Mouse (Mus musculus) liver, embryonic 12.5 days (tissue): ENCODE results near the gene Numa1. TPM values are rescaled to one million over a fixed set of nuclear protein-coding genes. Genes with fewer than 3 reads are reported as not detected.

Experiments used
- ATAC-seq: fragments of 200-750 bp; cut with Nextera tagmentation; 2 replicates; pipeline ENCODE4 v1.8.0; 2017; ENCODE audit warnings: moderate number of reproducible peaks, mild to moderate bottlenecking, moderate library complexity
- H3K27ac ChIP-seq: fragments of 300-500 bp; sonication (generic); 2 replicates; pipeline ENCODE4 v1.5.1; 2016; ENCODE audit warnings: mild to moderate bottlenecking
- H3K27me3 ChIP-seq: fragments of 300-500 bp; sonication (generic); replicated peaks from 2 replicates; pipeline ENCODE4 v1.6.1; 2016; ENCODE audit warnings: mild to moderate bottlenecking, moderate library complexity
- H3K36me3 ChIP-seq: fragments of 300-500 bp; sonication (generic); 2 replicates; pipeline ENCODE4 v1.6.1; 2016; ENCODE audit warnings: mild to moderate bottlenecking, moderate library complexity
- H3K4me1 ChIP-seq: fragments of 300-500 bp; sonication (generic); 2 replicates; pipeline ENCODE4 v1.6.1; 2016
- H3K4me2 ChIP-seq: fragments of 300-500 bp; sonication (generic); 2 replicates; pipeline ENCODE4 v1.6.1; 2016; ENCODE audit warnings: mild to moderate bottlenecking, moderate library complexity
- H3K4me3 ChIP-seq: fragments of 300-500 bp; sonication (generic); 2 replicates; pipeline ENCODE4 v1.5.1; 2016; ENCODE audit warnings: mild to moderate bottlenecking, moderate library complexity
- H3K9ac ChIP-seq: fragments of 300-500 bp; sonication (generic); 2 replicates; pipeline ENCODE4 v1.6.1; 2016; ENCODE audit warnings: mild to moderate bottlenecking, moderate library complexity
- H3K9me3 ChIP-seq: fragments of 300-500 bp; sonication (generic); replicated peaks from 2 replicates; pipeline ENCODE4 v1.6.1; 2016; ENCODE audit warnings: mild to moderate bottlenecking, moderate library complexity
- WGBS: fragments of 180-500 bp; shearing (Covaris S2); methylation state at CpG from one replicate; pipeline ENCODE4 v1.1.7; 2016; ENCODE audit not compliant: insufficient replicate concordance; 5-methylcytosine and 5-hydroxymethylcytosine counted together
- polyA plus RNA-seq: library from polyadenylated mRNA; unstranded; fragments of >200 nt; fragmentation: Nextera tagmentation; extraction: Ambion mirVana; gene quantifications from 2 replicates; pipeline ENCODE4 v1.2.1, GENCODE M21; 2016

Gene Numa1
- polyA plus RNA-seq, 1 experiment from 2014 or later = 48.7 TPM

GRCm38 (mm10) chr7:101998194-101998927 lies 64.5 kb downstream of the Numa1 start:
- Histone ChIP-seq H3K9me3 (no peaks in the 10 kb centered on the region), H3K27ac (peak overlapping the region; percentile 5; the same call in 1 of the 2 replicates), H3K4me1 (peaks cover 10% of the 10 kb centered on the region), H3K27me3 (no peaks in the 10 kb centered on the region), H3K36me3 (peaks cover 100% of the 10 kb centered on the region), H3K4me3 (no peak overlapping the region), H3K4me2 (no peak overlapping the region), H3K9ac (no peak overlapping the region)
- WGBS = 72% methylated on average over 14 of the region's 14 CpGs
- peak; percentile 52 for ATAC-seq

GRCm38 (mm10) chr7:101999461-102000151 lies 65.7 kb downstream of the Numa1 start:
- H3K27me3 ChIP-seq = no peaks in the 10 kb centered on the region
- H3K9ac ChIP-seq = no peak overlapping the region
- peaks cover 22% of the 10 kb centered on the region for H3K4me1 ChIP-seq
- ATAC-seq = no peak
- no peaks in the 10 kb centered on the region for H3K9me3 ChIP-seq
- 87% methylated on average over 15 of the region's 15 CpGs for WGBS
- no peak overlapping the region for H3K27ac ChIP-seq
- no peak overlapping the region for H3K4me3 ChIP-seq
- H3K36me3 ChIP-seq = peaks cover 100% of the 10 kb centered on the region
- H3K4me2 ChIP-seq = no peak overlapping the region

GRCm38 (mm10) chr7:102000296-102000695 lies 66.4 kb downstream of the Numa1 start:
- H3K9ac ChIP-seq = no peak overlapping the region
- ATAC-seq = no peak

DNA sequence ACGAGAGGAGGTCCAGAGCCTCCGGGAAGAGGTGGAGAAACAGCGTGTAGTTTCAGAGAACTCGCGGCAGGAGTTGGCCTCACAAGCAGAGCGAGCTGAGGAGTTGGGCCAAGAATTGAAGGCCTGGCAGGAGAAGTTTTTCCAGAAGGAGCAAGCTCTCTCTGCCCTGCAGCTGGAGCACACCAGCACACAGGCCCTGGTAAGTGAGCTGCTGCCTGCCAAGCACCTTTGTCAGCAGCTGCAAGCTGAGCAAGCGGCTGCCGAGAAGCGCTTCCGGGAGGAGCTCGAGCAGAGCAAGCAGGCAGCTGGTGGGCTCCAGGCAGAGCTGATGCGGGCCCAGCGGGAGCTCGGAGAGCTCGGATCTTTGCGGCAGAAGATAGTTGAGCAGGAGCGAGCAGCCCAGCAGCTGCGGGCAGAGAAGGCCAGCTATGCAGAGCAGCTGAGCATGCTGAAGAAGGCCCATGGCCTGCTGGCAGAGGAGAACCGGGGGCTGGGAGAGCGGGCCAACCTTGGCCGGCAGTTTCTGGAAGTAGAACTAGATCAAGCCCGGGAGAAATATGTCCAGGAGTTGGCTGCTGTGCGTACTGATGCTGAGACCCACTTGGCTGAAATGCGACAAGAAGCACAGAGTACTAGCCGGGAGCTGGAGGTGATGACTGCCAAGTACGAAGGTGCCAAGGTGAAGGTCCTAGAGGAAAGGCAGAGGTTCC lies 67.2 kb downstream of the Numa1 start:
- H3K27me3 ChIP-seq = no peaks in the 10 kb centered on the region
- peaks cover 37% of the 10 kb centered on the region for H3K4me1 ChIP-seq
- no peak for ATAC-seq
- no peak overlapping the region for H3K4me3 ChIP-seq
- H3K36me3 ChIP-seq = peaks cover 100% of the 10 kb centered on the region
- no peak overlapping the region for H3K4me2 ChIP-seq
- WGBS = 93% methylated on average over 26 of the region's 26 CpGs
- no peak overlapping the region for H3K9ac ChIP-seq
- no peak overlapping the region for H3K27ac ChIP-seq
- no peaks in the 10 kb centered on the region for H3K9me3 ChIP-seq

More at GRCm38 (mm10) chr7:102000296-102000695, 66.4 kb downstream of the Numa1 start:
- no peak overlapping the region for H3K27ac ChIP-seq
- 90% methylated on average over 8 of the region's 8 CpGs for WGBS
- no peak overlapping the region for H3K4me2 ChIP-seq
- no peak overlapping the region for H3K4me3 ChIP-seq
- H3K27me3 ChIP-seq = no peaks in the 10 kb centered on the region
- peaks cover 100% of the 10 kb centered on the region for H3K36me3 ChIP-seq
- peaks cover 29% of the 10 kb centered on the region for H3K4me1 ChIP-seq
- H3K9me3 ChIP-seq = no peaks in the 10 kb centered on the region

- Histone ChIP-seq H3K27me3 (no peaks in the 10 kb centered on the region), H3K27ac (peak overlapping the region; percentile 78), H3K9me3 (no peaks in the 10 kb centered on the region), H3K4me1 (peaks cover 62% of the 10 kb centered on the region), H3K9ac (peak overlapping the region; percentile 40), H3K4me3 (no peak overlapping the region), H3K4me2 (peak overlapping the region; percentile 44), H3K36me3 (peaks cover 100% of the 10 kb centered on the region)
- WGBS = 27% methylated on average over 1 of the region's 1 CpGs
- ATAC-seq = peak; percentile 89
Observed at GRCm38 (mm10) chr7:102006520-102006919, 72.6 kb downstream of the Numa1 start.

DNA sequence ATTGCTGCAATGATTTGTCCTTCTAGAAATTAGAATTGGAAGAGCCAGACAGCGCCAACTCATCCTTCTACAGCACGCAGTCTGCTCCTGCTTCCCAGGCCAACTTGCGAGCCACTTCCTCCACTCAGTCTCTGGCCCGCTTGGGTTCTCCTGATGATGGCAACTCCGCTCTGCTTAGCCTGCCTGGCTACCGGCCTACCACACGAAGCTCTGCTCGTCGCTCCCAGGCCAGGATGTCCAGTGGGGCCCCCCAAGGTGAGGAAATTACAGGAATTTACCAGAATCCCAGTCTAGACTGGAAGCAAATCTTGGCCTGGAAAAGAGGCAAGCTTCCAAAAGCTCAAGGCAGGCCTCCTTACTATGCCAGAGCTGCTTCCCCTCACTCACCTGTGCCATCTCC lies 77.9 kb downstream of the Numa1 start:
- peaks cover 100% of the 10 kb centered on the region for H3K36me3 ChIP-seq
- ATAC-seq = no peak
- no peak overlapping the region for H3K4me2 ChIP-seq
- no peak overlapping the region for H3K4me3 ChIP-seq
- H3K27me3 ChIP-seq = no peaks in the 10 kb centered on the region
- 93% methylated on average over 9 of the region's 9 CpGs for WGBS
- no peak overlapping the region for H3K9ac ChIP-seq
- H3K27ac ChIP-seq = no peak overlapping the region
- H3K9me3 ChIP-seq = no peaks in the 10 kb centered on the region
- peaks cover 17% of the 10 kb centered on the region for H3K4me1 ChIP-seq

GRCm38 (mm10) chr7:102013416-102013815 lies 79.5 kb downstream of the Numa1 start:
- no peak for ATAC-seq
- H3K27me3 ChIP-seq = no peaks in the 10 kb centered on the region
- H3K4me2 ChIP-seq = no peak overlapping the region
- no peak overlapping the region for H3K27ac ChIP-seq
- H3K4me1 ChIP-seq = peaks cover 18% of the 10 kb centered on the region
- 78% methylated on average over 8 of the region's 8 CpGs for WGBS
- no peaks in the 10 kb centered on the region for H3K9me3 ChIP-seq
- no peak overlapping the region for H3K9ac ChIP-seq
- H3K4me3 ChIP-seq = no peak overlapping the region
- H3K36me3 ChIP-seq = peaks cover 99% of the 10 kb centered on the region

DNA sequence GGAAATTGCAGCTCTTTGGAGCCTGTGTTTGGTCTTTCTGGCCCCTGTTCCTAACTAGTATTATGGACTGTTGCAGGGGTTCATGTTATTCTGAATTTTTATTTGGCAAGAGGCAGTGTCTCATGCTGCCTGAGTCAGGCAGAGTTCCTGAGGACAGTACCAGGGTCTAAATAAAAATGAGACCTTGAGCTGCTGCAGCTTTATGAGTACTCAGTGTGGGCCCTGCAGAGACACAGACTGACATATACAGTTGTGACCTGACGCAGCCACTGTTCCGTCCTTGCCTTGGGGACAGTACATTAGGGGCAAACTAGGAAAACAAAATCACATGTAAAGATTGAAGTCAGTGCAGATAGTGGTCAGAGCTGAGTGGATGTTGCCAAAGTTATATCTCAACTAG lies 81.1 kb downstream of the Numa1 start:
- Histone ChIP-seq H3K27ac (no peak overlapping the region), H3K4me1 (peaks cover 7% of the 10 kb centered on the region), H3K4me2 (no peak overlapping the region), H3K27me3 (no peaks in the 10 kb centered on the region), H3K9me3 (no peaks in the 10 kb centered on the region), H3K36me3 (peaks cover 99% of the 10 kb centered on the region), H3K4me3 (no peak overlapping the region), H3K9ac (no peak overlapping the region)
- no peak for ATAC-seq
- 84% methylated on average over 2 of the region's 2 CpGs for WGBS

- ATAC-seq = no peak
- H3K4me3 ChIP-seq = no peak overlapping the region
- H3K27ac ChIP-seq = 0 out of 2 replicates have a peak overlapping the region, but pooled peaks have one; percentile 16
- H3K4me2 ChIP-seq = no peak overlapping the region
- 73% methylated on average over 4 of the region's 4 CpGs for WGBS
- H3K9ac ChIP-seq = no peak overlapping the region
- H3K4me1 ChIP-seq = peaks cover 7% of the 10 kb centered on the region
- peaks cover 96% of the 10 kb centered on the region for H3K36me3 ChIP-seq
- H3K27me3 ChIP-seq = no peaks in the 10 kb centered on the region
- no peaks in the 10 kb centered on the region for H3K9me3 ChIP-seq
Observed at GRCm38 (mm10) chr7:102016936-102017335, 83.0 kb downstream of the Numa1 start.

GRCm38 (mm10) chr7:102017452-102017851 lies 83.5 kb downstream of the Numa1 start:
- Histone ChIP-seq H3K9me3 (no peaks in the 10 kb centered on the region), H3K27me3 (no peaks in the 10 kb centered on the region), H3K4me2 (no peak overlapping the region), H3K36me3 (peaks cover 96% of the 10 kb centered on the region), H3K4me3 (no peak overlapping the region), H3K27ac (0 out of 2 replicates have a peak overlapping the region, but pooled peaks have one; percentile 16), H3K9ac (no peak overlapping the region), H3K4me1 (peaks cover 7% of the 10 kb centered on the region)
- ATAC-seq = no peak
- 79% methylated on average over 5 of the region's 5 CpGs for WGBS

DNA sequence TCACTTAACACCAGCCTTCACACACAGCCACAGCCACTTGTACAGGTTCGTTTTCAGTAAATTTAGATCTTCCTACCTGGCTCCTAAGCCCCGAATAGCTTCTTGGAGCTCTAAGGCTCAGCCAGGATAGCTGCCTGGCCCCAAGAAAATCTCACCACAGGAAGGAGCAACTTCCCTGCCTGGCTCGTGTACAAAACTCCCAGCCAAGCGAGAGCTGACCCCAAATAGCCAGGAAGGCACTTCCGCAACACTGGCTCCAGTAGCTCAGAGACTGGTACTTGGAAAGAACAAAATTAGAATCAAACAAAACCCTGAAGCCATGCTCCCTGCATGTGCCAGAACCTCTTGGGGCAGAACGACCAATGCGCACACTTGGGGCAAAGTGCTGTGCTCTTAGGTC lies 84.1 kb downstream of the Numa1 start:
- H3K4me3 ChIP-seq = no peak overlapping the region
- H3K27me3 ChIP-seq = no peaks in the 10 kb centered on the region
- no peak for ATAC-seq
- no peaks in the 10 kb centered on the region for H3K9me3 ChIP-seq
- 77% methylated on average over 7 of the region's 7 CpGs for WGBS
- no peak overlapping the region for H3K9ac ChIP-seq
- no peak overlapping the region for H3K27ac ChIP-seq
- peaks cover 7% of the 10 kb centered on the region for H3K4me1 ChIP-seq
- H3K36me3 ChIP-seq = peaks cover 96% of the 10 kb centered on the region
- no peak overlapping the region for H3K4me2 ChIP-seq

DNA sequence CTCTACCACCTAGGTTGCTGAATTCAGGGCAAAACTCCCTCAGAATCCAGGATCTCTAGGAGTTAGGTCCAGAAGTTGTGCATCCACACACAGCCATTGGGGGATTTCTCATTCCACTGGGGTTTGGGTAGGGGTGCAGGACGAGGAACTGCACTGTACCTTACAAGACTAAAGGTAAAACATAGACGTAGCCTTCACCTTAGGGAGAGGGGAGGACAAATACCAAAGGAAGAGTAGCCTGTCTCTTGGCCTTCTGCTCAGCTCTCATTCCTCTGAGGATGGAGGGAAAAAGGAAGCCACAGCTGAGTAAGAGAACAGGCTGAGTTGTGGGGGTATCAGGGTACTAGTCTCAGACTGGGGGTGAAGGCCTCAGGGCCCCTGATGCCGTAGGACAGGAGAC lies 84.7 kb downstream of the Numa1 start, which contains the start of gene Il18bp:
TSS of gene Il18bp (minus strand) at position 101 of the 400 bp plus-strand sequence.
- no peak within 1 kb of the TSS for H3K4me2 ChIP-seq
- no peak within 1 kb of the TSS for H3K9ac ChIP-seq
- no peak for ATAC-seq
- H3K4me3 ChIP-seq = no peak within 1 kb of the TSS
- peaks cover 7% of the 10 kb centered on the region for H3K4me1 ChIP-seq
- no peaks in the 10 kb centered on the region for H3K9me3 ChIP-seq
- no peaks in the 10 kb centered on the region for H3K27me3 ChIP-seq
- peaks cover 96% of the 10 kb centered on the region for H3K36me3 ChIP-seq
- H3K27ac ChIP-seq = no peak within 1 kb of the TSS
- 68% methylated on average over 3 of the region's 3 CpGs for WGBS
